Mouse (Mus musculus): Measurements from ENCODE around the gene Fbxl2. TPM values are rescaled to one million over a fixed set of nuclear protein-coding genes. Genes with fewer than 3 reads are reported as not detected.

Gene Fbxl2
- total RNA-seq, 2 experiments from 2014 or later, result 39.1 to 40.0 TPM

- no peak for DNase-seq
- intact Hi-C loops (cut with DNase I), result no loop called here
Measured at GRCm38 (mm10) chr9:113929676-113930075, 116.3 kb downstream of the Fbxl2 start.

GRCm38 (mm10) chr9:113928591-113928990, 117.4 kb downstream of the Fbxl2 start:
- no peak for DNase-seq
- intact Hi-C loops (cut with DNase I), result no loop called here

DNA sequence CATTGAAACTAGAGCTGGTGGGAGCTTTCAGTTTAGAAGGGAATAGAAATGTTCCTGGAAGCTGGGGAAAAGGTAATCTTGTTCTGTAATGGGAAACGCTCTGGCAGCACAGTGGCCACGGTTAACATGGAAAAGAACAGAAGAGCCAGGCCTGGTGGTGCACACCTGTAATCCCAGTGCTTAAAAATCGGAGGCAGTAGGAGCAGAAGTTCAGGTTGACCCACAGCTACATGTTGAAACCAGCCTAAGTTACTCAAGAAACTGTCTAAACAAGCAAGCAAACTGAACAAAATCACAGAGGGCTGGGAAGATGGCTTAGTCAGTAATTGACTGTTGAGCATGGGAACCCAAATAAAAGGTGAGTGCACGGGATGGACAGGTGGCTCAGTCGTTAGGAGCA, 121.1 kb downstream of the Fbxl2 start:
- intact Hi-C loops (cut with DNase I), result no loop called here
- no peak for DNase-seq

GRCm38 (mm10) chr9:113922677-113923076, 123.3 kb downstream of the Fbxl2 start:
- intact Hi-C loops (cut with DNase I), result no loop called here

DNA sequence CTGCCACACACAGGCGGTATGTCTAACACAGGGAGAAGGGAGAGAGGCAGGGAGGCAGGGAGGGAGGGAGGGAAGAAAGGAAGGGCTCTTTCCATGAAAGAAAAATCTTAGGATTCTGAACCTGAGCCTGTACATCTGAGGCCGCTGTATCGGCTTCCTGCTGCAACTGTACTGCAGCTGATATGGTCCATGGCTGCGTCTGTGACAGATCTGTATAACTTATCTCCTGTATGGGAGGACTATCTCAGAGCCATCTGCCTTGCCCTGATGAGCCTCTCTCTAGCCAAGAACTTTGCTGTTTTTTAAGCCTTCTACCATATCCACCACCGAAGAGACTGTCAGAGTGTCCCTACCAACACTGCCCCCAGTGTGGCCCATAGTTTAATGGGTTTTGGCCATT, 130.2 kb downstream of the Fbxl2 start:
- DNase-seq, result no peak
- intact Hi-C loops (cut with DNase I), result no loop called here

More at GRCm38 (mm10) chr9:113922677-113923076, 123.3 kb downstream of the Fbxl2 start:
- DNase-seq, result no peak

Other genes starting within 250 kb of the Fbxl2 start
- gene Ubp1, start 115.3 kb downstream of the Fbxl2 start, total RNA-seq (2021), result 10 to 100 TPM; 81.9 to 88.8 TPM
- gene Susd5, start 10.9 kb upstream of the Fbxl2 start, total RNA-seq (2021), result 1 to 10 TPM; 1.6 to 1.9 TPM

Data from left cerebral cortex, postnatal 4 days (tissue).